Mouse (Mus musculus): ENCODE data around the gene Gm11492. TPM values are rescaled to one million over a fixed set of nuclear protein-coding genes. Genes with fewer than 3 reads are reported as not detected.

Gene Gm11492
- polyA plus RNA-seq, 1 experiment: not detected

DNA sequence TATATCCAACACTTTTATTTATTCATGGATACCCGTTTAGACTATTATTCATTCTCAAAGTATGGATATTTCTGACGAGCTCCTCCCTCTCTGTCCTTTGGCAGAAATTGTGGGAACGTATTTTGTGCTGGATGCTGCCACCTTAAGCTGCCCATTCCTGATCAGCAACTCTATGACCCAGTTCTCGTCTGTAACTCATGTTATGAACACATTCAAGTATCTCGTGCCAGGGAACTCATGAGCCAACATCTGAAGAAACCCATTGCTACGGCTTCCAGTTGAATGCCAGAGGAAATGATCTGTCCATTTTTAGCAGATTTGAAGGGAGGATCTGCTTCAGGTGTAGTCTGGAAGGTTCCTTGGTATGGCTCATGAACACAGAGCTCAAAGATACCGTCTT lies 47.5 kb downstream of the Gm11492 start:
- no peak for TF ChIP-seq GATA1 (IDR thresholded peaks at IDR 0.05; ENCODE audit: low read length)

- no peak for TF ChIP-seq GATA1 (IDR thresholded peaks at IDR 0.05; ENCODE audit: low read length)
Observed at GRCm38 (mm10) chr11:87615551-87615950, 49.1 kb downstream of the Gm11492 start.

GRCm38 (mm10) chr11:87615952-87616351 lies 49.5 kb downstream of the Gm11492 start:
- no peak for TF ChIP-seq GATA1 (IDR thresholded peaks at IDR 0.05; ENCODE audit: low read length)

- no peak for TF ChIP-seq GATA1 (IDR thresholded peaks at IDR 0.05; ENCODE audit: low read length)
Observed at GRCm38 (mm10) chr11:87616790-87617474, 50.5 kb downstream of the Gm11492 start, which contains the start of gene Hsf5. Hsf5 (plus strand) TSS chr11:87617164.

DNA sequence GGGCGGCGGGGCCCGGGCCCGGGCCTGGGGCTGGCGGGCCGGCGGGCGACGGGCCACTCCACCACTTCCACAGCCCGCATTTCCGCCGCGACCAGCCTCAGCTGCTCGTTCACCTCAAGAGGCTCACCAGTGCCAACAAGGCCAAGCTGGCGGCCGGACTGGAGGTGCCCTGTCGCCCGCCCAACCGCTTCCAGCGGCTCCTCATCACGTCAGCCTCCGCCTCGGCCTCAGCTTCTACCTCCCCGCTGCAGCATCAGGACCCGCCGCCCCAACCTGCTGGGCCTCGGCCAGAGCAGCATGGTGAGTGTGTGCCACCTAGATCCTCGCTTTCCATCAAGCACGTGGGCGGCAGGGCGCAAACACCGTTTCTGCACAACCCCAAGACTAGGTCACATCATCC lies 51.2 kb downstream of the Gm11492 start:
- TF ChIP-seq GATA1 (IDR thresholded peaks at IDR 0.05; ENCODE audit: low read length): no peak

Other genes starting within 250 kb of the Gm11492 start
- not detected in 2 replicates for gene Ppm1e, start 207.6 kb upstream of the Gm11492 start, polyA plus RNA-seq (2012)
- gene Rad51c, start 161.7 kb upstream of the Gm11492 start, polyA plus RNA-seq (2012): 0.78 and 1.1 TPM in 2 replicates
- gene Tex14, start 161.6 kb upstream of the Gm11492 start, polyA plus RNA-seq (2012): not detected in 2 replicates
- gene Sept4, start 2.2 kb downstream of the Gm11492 start, polyA plus RNA-seq (2012): 1.4 and 2.3 TPM in 2 replicates
- 12.5 and 13.3 TPM in 2 replicates for gene Mtmr4, start 25.5 kb downstream of the Gm11492 start, polyA plus RNA-seq (2012)
- gene Hsf5, start 50.5 kb downstream of the Gm11492 start, polyA plus RNA-seq (2012): 0.01 and 0.02 TPM in 2 replicates
- gene Rnf43, start 96.1 kb downstream of the Gm11492 start, polyA plus RNA-seq (2012): 0.91 and 1.3 TPM in 2 replicates
- gene Supt4a, start 170.9 kb downstream of the Gm11492 start, polyA plus RNA-seq (2012): 7.4 and 10.8 TPM in 2 replicates
- 3.7 and 4.4 TPM in 2 replicates for gene Tspoap1, start 193.9 kb downstream of the Gm11492 start, polyA plus RNA-seq (2012)
- gene Mpo, start 226.9 kb downstream of the Gm11492 start, polyA plus RNA-seq (2012): 0.21 TPM in 1 of 2 replicates, not detected in the other

All from G1E-ER4 (cell line).